Mouse (Mus musculus) liver, adult 2 months (tissue): ENCODE results near the gene Tbc1d5.

Experiments
- CTCF ChIP-seq: fragments of 200-500 bp; IDR thresholded peaks from 2 replicates; pipeline ENCODE4 v1.5.1; 2011; ENCODE audit warnings: low read depth, low read length, control low read depth
- POLR2A ChIP-seq: fragments of 200-500 bp; IDR thresholded peaks from 2 replicates; pipeline ENCODE4 v1.6.1; 2011; ENCODE audit warnings: low read length, control low read depth; ENCODE audit not compliant: insufficient read depth; ENCODE audit errors: extremely low read depth

- TF ChIP-seq CTCF: no peak
- no peak for TF ChIP-seq POLR2A
Observed at GRCm38 (mm10) chr17:50872600-50872999, 306.6 kb downstream of the Tbc1d5 start.
